In genomic region chr7:136945697-136946096, GRCm38 (mm10) we compare ENCODE assay signal across 16 mouse cellular contexts. TPM values are rescaled to one million over a fixed set of nuclear protein-coding genes. Genes with fewer than 3 reads are reported as not detected.
A peak's percentile ranks its signal among the peaks of the same experiment; 100 is the strongest.
DNase-seq lines count a peak whose midpoint lies in the region; ATAC-seq lines count a peak whose summit lies in the region.
"Had no signal": no experiment of that assay in that cellular context is flagged by ENCODE, and none has a peak within 500 bp of the region (broad histone marks: within the 10 kb centered on the region; RNA-seq: fewer than 3 reads in every experiment).

No protein-coding gene starts in this region.

- no peaks in the 10 kb centered on the region for H3K36me3 ChIP-seq in heart, embryonic 13.5 days
- H3K36me3 ChIP-seq: hindbrain, embryonic 13.5 days; midbrain, embryonic 10.5 days; neural tube, embryonic 15.5 days had no signal

- H3K4me3 ChIP-seq in heart, embryonic 13.5 days: no peak overlapping the region
- H3K4me3 ChIP-seq: hindbrain, embryonic 13.5 days; midbrain, embryonic 10.5 days; neural tube, embryonic 15.5 days had no signal

- 16% methylated on average over 10 of the region's 10 CpGs for WGBS in heart, embryonic 13.5 days

- H3K9ac ChIP-seq in heart, embryonic 13.5 days: no peak overlapping the region
- H3K9ac ChIP-seq: hindbrain, embryonic 13.5 days; neural tube, embryonic 15.5 days had no signal

- H3K4me2 ChIP-seq in heart, embryonic 13.5 days: peak overlapping the region; percentile 46
- H3K4me2 ChIP-seq: hindbrain, embryonic 13.5 days; neural tube, embryonic 15.5 days had no signal

- peaks cover 18% of the 10 kb centered on the region for H3K4me1 ChIP-seq in heart, embryonic 13.5 days
- H3K4me1 ChIP-seq: neural tube, embryonic 15.5 days had no signal

- intact Hi-C loops in heart, postnatal 14 days (cut with DNase I): loop anchor here (10.0 kb wide), 1 partner anchor 461 kb away; no protein-coding TSS in a partner anchor

- ATAC-seq in heart, embryonic 13.5 days (ENCODE audit: extremely low read depth, insufficient number of reproducible peaks, low FRiP score, low TSS enrichment): no peak
- ATAC-seq in erythroblast, adult 5-6 weeks (replicated peaks; ENCODE audit: low FRiP score, poor library complexity, severe bottlenecking): no peak
- ATAC-seq: forebrain, embryonic 14.5 days; intestine, embryonic 16.5 days had no signal

- DNase-seq in heart, adult 18-20 months: peak; percentile 25 to 30
- DNase-seq in heart, postnatal 14 days: no peak
- peak; percentile 3 for DNase-seq in right cerebral cortex, adult 18-20 months
- no peak for DNase-seq in right cerebral cortex, postnatal 25 days
- DNase-seq in kidney, postnatal 10 days: no peak
- DNase-seq: cerebellum, adult 11 months; liver; lung, postnatal 14 days had no signal

- H3K9me3 ChIP-seq in heart, embryonic 13.5 days: no peaks in the 10 kb centered on the region
- H3K9me3 ChIP-seq: hindbrain, embryonic 13.5 days; midbrain, embryonic 10.5 days; neural tube, embryonic 15.5 days had no signal

- H3K27ac ChIP-seq in heart, embryonic 13.5 days (replicated peaks): peak overlapping the region; percentile 52; the same call in 1 of the 2 replicates
- H3K27ac ChIP-seq: hindbrain, embryonic 13.5 days; kidney, postnatal 0 days; midbrain, embryonic 10.5 days; neural tube, embryonic 15.5 days had no signal

- H3K27me3 ChIP-seq in heart, embryonic 13.5 days (replicated peaks): no peaks in the 10 kb centered on the region
- H3K27me3 ChIP-seq: neural tube, embryonic 15.5 days had no signal

RNA-seq across cellular contexts. Expression of gene Mgmt, which starts 51.3 kb away (rescaled TPM):
- 1 to 10 TPM; 5.9 to 6.0 TPM for total RNA-seq in heart, adult 18-20 months (2021)
- 1 to 10 TPM; 3.4 to 3.6 TPM for total RNA-seq in heart, postnatal 14 days (2021)
- 3.9 and 5.3 TPM in 2 replicates for polyA plus RNA-seq in heart, embryonic 13.5 days (2015; fragmentation: Nextera tagmentation; extraction: Ambion mirVana)
- total RNA-seq in erythroblast, adult 5-6 weeks (2015; ENCODE audit: low replicate concordance): not detected in 2 replicates
- 0.28 and 0.43 TPM in 2 replicates for total RNA-seq in erythroblast, adult 5-6 weeks (2017; ENCODE audit: low replicate concordance)

Comparison
In these comparisons a context has a peak if more than half of its experiments do, and no peak if none do; other contexts are left out.
1. DNase-seq: peak in heart, adult 18-20 months (2 of 2) and right cerebral cortex, adult 18-20 months (single experiment); none in heart, postnatal 14 days (0 of 2), right cerebral cortex, postnatal 25 days (single experiment) and kidney, postnatal 10 days (single experiment).